Mouse (Mus musculus) cerebellum, postnatal 25 days (tissue): ENCODE data around the gene Cd200.

Experiments used
- DNase-seq, 2 experiments: peaks; one replicate each; pipeline ENCODE4 v3.0.0; 2021; ENCODE audit warnings: mixed read lengths in 2 of 2

The Cd200 gene

GRCm38 (mm10) chr16:45334376-45334765, 74.5 kb downstream of the Cd200 start:
- no peak for DNase-seq

GRCm38 (mm10) chr16:45333678-45334375, 75.0 kb downstream of the Cd200 start:
- no peak for DNase-seq

GRCm38 (mm10) chr16:45332591-45332990, 76.3 kb downstream of the Cd200 start:
- DNase-seq: no peak
